Mouse (Mus musculus): ENCODE results near the gene Mbl1.

Gene Mbl1

GRCm38 (mm10) chr14:41151220-41151898 lies at the start of gene Mbl1:
Gene Mbl1 (plus strand): TSS chr14:41151458.
- DNase-seq = no peak

- DNase-seq = no peak
Observed at GRCm38 (mm10) chr14:41102269-41102668, 49.0 kb upstream of the Mbl1 start.

- peak in 1 of 2 experiments; percentile 6 for DNase-seq
Observed at GRCm38 (mm10) chr14:41104853-41105444, 46.3 kb upstream of the Mbl1 start, which contains the start of gene Mat1a. Gene Mat1a (plus strand): TSS chr14:41105035.

GRCm38 (mm10) chr14:41111031-41111668 lies 40.1 kb upstream of the Mbl1 start:
- no peak for DNase-seq

- no peak for DNase-seq
Observed at GRCm38 (mm10) chr14:41112944-41113343, 38.3 kb upstream of the Mbl1 start.

GRCm38 (mm10) chr14:41116271-41116670 lies 35.0 kb upstream of the Mbl1 start:
- DNase-seq = no peak

- DNase-seq = no peak
Observed at GRCm38 (mm10) chr14:41124683-41125082, 26.6 kb upstream of the Mbl1 start.

- DNase-seq = peak; percentile 35 to 47
Observed at GRCm38 (mm10) chr14:41127997-41128396, 23.3 kb upstream of the Mbl1 start.

- DNase-seq = no peak
Observed at GRCm38 (mm10) chr14:41131540-41131939, 19.7 kb upstream of the Mbl1 start, which contains the start of gene Sftpa1. Gene Sftpa1 (plus strand): TSS chr14:41131782.

GRCm38 (mm10) chr14:41137006-41137405 lies 14.3 kb upstream of the Mbl1 start:
- DNase-seq = no peak

- no peak for DNase-seq
Observed at GRCm38 (mm10) chr14:41140686-41141085, 10.6 kb upstream of the Mbl1 start.

- no peak for DNase-seq
Observed at GRCm38 (mm10) chr14:41146035-41146434, 5.2 kb upstream of the Mbl1 start.

- no peak for DNase-seq
Observed at GRCm38 (mm10) chr14:41146922-41147321, 4.3 kb upstream of the Mbl1 start.

- no peak for DNase-seq
Observed at GRCm38 (mm10) chr14:41147356-41147755, 3.9 kb upstream of the Mbl1 start.

- DNase-seq = no peak
Observed at GRCm38 (mm10) chr14:41160076-41160475, 8.8 kb downstream of the Mbl1 start.

- no peak for DNase-seq
Observed at GRCm38 (mm10) chr14:41160743-41161142, 9.5 kb downstream of the Mbl1 start.

GRCm38 (mm10) chr14:41162663-41163062 lies 11.4 kb downstream of the Mbl1 start:
- peak; percentile 68 to 72 for DNase-seq

GRCm38 (mm10) chr14:41167278-41167677 lies 16.0 kb downstream of the Mbl1 start:
- DNase-seq = no peak

- DNase-seq = no peak
Observed at GRCm38 (mm10) chr14:41168567-41168966, 17.3 kb downstream of the Mbl1 start.

GRCm38 (mm10) chr14:41170514-41170913 lies 19.3 kb downstream of the Mbl1 start:
- DNase-seq = no peak

GRCm38 (mm10) chr14:41174802-41175201 lies 23.5 kb downstream of the Mbl1 start:
- no peak for DNase-seq

GRCm38 (mm10) chr14:41185059-41185821 lies 34.0 kb downstream of the Mbl1 start, which contains the start of gene Sftpd:
Gene Sftpd (minus strand): TSS chr14:41185149.
- no peak for DNase-seq

- DNase-seq = no peak
Observed at GRCm38 (mm10) chr14:41189496-41189895, 38.2 kb downstream of the Mbl1 start.

Data from kidney, postnatal 4 days (tissue).